Mouse (Mus musculus) lung, adult 2 months (tissue): ENCODE measurements around the gene Rnf148.

Experiments
- CTCF ChIP-seq: fragments of 200-500 bp; IDR thresholded peaks from 2 replicates; pipeline ENCODE4 v1.5.1; 2011; ENCODE audit warnings: mild to moderate bottlenecking, low read length, control low read depth; ENCODE audit not compliant: insufficient read depth
- POLR2A ChIP-seq: fragments of 200-500 bp; IDR thresholded peaks from 2 replicates; pipeline ENCODE4 v1.6.1; 2011; ENCODE audit warnings: low read depth, mild to moderate bottlenecking, control low read depth, low read length, borderline replicate concordance; ENCODE audit errors: extremely low read depth

DNA sequence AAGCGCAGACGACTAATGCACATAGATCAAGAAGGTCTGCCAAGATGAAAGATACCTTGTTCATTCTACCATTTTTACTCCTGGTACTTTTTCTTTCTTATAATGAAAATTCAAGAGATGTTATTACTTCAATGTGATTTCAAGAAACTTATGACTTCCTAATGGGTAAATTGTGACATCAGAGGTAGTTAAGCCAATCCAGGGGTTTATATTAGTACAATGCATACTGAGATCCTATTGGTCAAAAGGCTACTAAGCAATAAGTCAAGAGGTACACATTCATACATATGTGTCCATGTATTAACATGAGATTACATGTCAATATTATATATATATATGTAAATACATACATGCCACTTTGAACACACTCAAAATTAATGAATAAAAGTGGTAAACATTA lies at the start of gene Rnf148:
- no peak for TF ChIP-seq CTCF
- no peak for TF ChIP-seq POLR2A
